Mouse (Mus musculus): ENCODE data around the gene Zfp942.
"Not testable (repeated sequence)": the region's sequence is repeated elsewhere in the genome, so short reads cannot be mapped to it uniquely, and the experiment has no call there.

Gene Zfp942

DNA sequence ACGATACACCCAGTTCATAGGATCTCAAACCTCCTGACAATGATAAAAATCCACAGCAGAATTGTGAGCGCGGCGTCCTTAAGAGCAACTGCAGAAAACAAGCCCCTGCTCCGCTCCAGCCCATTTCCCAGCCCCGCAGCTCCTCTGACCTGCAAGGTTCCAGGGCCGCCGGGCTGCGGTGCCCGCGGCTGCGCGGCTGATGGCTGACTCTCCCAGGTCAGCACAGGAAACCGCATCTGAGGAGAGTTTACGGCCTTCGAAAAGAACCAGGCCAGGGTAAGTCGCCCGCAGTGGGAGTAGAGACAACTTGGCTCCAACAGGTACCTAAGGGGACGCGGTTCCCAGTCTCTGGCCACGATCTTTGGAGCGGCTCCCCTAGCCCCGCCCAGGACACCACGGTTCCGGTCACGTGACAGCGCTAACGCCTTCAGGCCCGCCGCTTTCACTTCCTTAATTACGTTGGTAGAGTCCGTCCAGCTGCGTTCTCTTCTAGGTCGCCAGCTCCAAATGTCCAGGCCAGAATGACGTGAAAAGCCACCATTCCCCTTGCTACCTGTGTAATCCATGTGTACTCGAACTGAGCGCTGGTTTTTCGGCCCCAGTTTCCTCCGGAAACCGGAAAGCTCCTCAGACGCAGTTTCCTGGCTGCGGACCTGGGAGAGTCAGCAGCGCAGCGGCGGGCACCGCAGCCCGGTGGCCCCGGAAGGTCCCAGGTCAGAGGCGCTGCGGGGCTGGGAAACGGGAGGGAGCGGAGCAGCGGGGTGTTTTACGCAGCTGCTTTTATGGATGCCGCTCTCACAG lies at the start of gene Zfp942, which contains the start of gene Zfp943:
TSS of gene Zfp942 (minus strand) at position 358 of the 801 bp plus-strand sequence.
TSS of gene Zfp943 (plus strand) at position 446 of the 801 bp plus-strand sequence.
- TF ChIP-seq GATA4 (IDR thresholded peaks at IDR 0.05; ENCODE audit: insufficient replicate concordance, low read length), result not testable (repeated sequence)

GRCm38 (mm10) chr17:21963302-21963701 lies 1.0 kb upstream of the Zfp942 start:
- TF ChIP-seq GATA4 (IDR thresholded peaks at IDR 0.05; ENCODE audit: insufficient replicate concordance, low read length), result no peak

DNA sequence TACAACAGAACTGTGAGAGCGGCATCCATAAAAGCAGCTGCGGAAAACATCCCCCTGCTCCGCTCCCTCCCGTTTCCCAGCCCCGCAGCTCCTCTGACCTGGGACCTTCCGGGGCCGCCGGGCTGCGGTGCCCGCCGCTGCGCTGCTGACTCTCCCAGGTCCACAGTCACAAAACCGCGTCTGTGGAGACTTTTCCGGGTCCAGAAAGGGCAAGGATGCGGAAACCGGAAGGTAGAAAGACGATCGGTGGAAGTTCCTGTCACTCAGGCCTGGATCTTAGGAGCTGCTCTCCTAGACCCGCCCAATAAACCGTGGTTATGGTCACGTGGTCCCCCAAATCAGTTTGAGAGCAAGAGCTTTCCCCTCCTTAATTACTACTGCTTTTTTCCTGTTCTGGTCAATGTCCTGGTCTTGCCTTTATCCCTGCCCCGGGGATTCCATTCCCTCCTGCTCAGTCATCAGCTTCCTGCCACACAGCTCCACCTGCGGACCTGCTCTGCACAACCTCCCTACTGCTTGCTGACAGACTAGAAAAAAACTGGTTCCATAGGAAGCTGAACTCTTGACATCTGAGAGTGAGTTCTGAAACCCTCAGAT lies 52.7 kb downstream of the Zfp942 start, which contains the start of gene Zfp995:
TSS of gene Zfp995 (minus strand) at position 471 of the 597 bp plus-strand sequence.
- not testable (repeated sequence) for TF ChIP-seq GATA4 (IDR thresholded peaks at IDR 0.05; ENCODE audit: insufficient replicate concordance, low read length)

- TF ChIP-seq GATA4 (IDR thresholded peaks at IDR 0.05; ENCODE audit: insufficient replicate concordance, low read length), result no peak
Observed at GRCm38 (mm10) chr17:21909039-21909438, 53.2 kb downstream of the Zfp942 start.
